Mouse (Mus musculus): ENCODE results near the gene Gm10134. TPM values are rescaled to one million over a fixed set of nuclear protein-coding genes. Genes with fewer than 3 reads are reported as not detected.

Gene Gm10134
- polyA plus RNA-seq, 1 experiment from 2014 or later: 1.8 TPM

DNA sequence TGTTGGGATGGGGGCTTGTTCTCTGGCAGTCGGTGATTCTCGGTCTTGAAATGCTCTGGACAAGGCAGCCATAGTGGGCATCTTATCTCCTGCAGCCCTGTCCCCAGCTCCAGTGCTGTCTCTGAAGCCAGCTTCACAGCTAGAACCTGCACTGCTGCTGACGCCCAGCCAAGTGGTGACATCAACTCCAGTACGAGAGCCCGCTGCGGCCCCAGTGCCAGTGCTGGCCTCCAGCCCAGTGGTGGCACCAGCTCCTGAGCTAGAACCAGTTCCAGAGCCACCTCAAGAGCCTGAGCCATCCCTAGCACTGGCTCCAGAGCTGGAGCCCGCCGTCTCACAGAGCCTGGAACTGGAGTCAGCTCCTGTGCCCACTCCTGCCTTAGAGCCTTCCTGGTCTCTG, 38.0 kb downstream of the Gm10134 start:
- H3K4me2 ChIP-seq (ENCODE audit: low read length): no peak overlapping the region
- no peak overlapping the region for H3K27ac ChIP-seq (ENCODE audit: low read length)
- H3K4me1 ChIP-seq (replicated peaks; ENCODE audit: control insufficient read depth, insufficient read depth, low read length): peaks cover 24% of the 10 kb centered on the region
- no peak overlapping the region for H3K4me3 ChIP-seq (replicated peaks; ENCODE audit: low read length)
- 63% methylated on average over 8 of the region's 8 CpGs for WGBS
- H3K9me3 ChIP-seq (ENCODE audit: control insufficient read depth, low read length): no peaks in the 10 kb centered on the region
- no peak overlapping the region for H3K9ac ChIP-seq (replicated peaks; ENCODE audit: low read depth, low read length)
- no peak for ATAC-seq
- H3K27me3 ChIP-seq (replicated peaks; ENCODE audit: control insufficient read depth, insufficient read depth, low read length): no peaks in the 10 kb centered on the region
- peaks cover 26% of the 10 kb centered on the region for H3K36me3 ChIP-seq (ENCODE audit: control insufficient read depth, insufficient read depth)

- H3K4me2 ChIP-seq (ENCODE audit: low read length): no peak overlapping the region
- no peak overlapping the region for H3K9ac ChIP-seq (replicated peaks; ENCODE audit: low read depth, low read length)
- no peaks in the 10 kb centered on the region for H3K27me3 ChIP-seq (replicated peaks; ENCODE audit: control insufficient read depth, insufficient read depth, low read length)
- ATAC-seq: no peak
- peaks cover 4% of the 10 kb centered on the region; the same call in 1 of the 2 replicates for H3K4me1 ChIP-seq (replicated peaks; ENCODE audit: control insufficient read depth, insufficient read depth, low read length)
- no peak overlapping the region for H3K4me3 ChIP-seq (replicated peaks; ENCODE audit: low read length)
- no peaks in the 10 kb centered on the region for H3K9me3 ChIP-seq (ENCODE audit: control insufficient read depth, low read length)
- H3K36me3 ChIP-seq (ENCODE audit: control insufficient read depth, insufficient read depth): peaks cover 45% of the 10 kb centered on the region
- H3K27ac ChIP-seq (ENCODE audit: low read length): peak overlapping the region; percentile 31
These were observed 40.1 kb downstream of the Gm10134 start for GRCm38 (mm10) chr2:28545976-28546375.

DNA sequence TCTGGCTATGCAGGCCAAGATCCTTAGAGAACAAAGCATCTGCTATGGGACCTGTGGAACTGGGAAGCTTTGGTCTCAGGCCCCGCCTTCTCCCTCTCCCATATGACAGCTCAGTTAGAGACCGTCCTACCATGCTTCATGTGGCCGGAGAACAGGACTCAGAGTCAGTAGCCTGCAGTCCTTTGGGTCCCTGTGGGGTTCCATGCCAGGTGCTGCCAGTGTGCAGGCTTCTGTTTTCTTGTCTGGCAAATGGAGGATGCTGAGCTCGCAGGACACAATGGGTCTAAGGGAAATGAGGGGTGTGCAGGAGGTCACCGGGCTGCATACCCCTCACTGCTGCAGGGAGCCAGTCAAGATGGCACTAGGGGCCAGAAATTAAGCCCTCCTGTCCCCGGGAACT, 40.7 kb downstream of the Gm10134 start:
- WGBS: 85% methylated on average over 6 of the region's 6 CpGs
- peaks cover 4% of the 10 kb centered on the region; the same call in 1 of the 2 replicates for H3K4me1 ChIP-seq (replicated peaks; ENCODE audit: control insufficient read depth, insufficient read depth, low read length)
- H3K36me3 ChIP-seq (ENCODE audit: control insufficient read depth, insufficient read depth): peaks cover 48% of the 10 kb centered on the region
- H3K4me2 ChIP-seq (ENCODE audit: low read length): no peak overlapping the region
- ATAC-seq: no peak
- no peak overlapping the region for H3K4me3 ChIP-seq (replicated peaks; ENCODE audit: low read length)
- H3K27me3 ChIP-seq (replicated peaks; ENCODE audit: control insufficient read depth, insufficient read depth, low read length): no peaks in the 10 kb centered on the region
- peak overlapping the region; percentile 19; the same call in 1 of the 2 replicates for H3K27ac ChIP-seq (ENCODE audit: low read length)
- no peaks in the 10 kb centered on the region for H3K9me3 ChIP-seq (ENCODE audit: control insufficient read depth, low read length)
- H3K9ac ChIP-seq (replicated peaks; ENCODE audit: low read depth, low read length): no peak overlapping the region

DNA sequence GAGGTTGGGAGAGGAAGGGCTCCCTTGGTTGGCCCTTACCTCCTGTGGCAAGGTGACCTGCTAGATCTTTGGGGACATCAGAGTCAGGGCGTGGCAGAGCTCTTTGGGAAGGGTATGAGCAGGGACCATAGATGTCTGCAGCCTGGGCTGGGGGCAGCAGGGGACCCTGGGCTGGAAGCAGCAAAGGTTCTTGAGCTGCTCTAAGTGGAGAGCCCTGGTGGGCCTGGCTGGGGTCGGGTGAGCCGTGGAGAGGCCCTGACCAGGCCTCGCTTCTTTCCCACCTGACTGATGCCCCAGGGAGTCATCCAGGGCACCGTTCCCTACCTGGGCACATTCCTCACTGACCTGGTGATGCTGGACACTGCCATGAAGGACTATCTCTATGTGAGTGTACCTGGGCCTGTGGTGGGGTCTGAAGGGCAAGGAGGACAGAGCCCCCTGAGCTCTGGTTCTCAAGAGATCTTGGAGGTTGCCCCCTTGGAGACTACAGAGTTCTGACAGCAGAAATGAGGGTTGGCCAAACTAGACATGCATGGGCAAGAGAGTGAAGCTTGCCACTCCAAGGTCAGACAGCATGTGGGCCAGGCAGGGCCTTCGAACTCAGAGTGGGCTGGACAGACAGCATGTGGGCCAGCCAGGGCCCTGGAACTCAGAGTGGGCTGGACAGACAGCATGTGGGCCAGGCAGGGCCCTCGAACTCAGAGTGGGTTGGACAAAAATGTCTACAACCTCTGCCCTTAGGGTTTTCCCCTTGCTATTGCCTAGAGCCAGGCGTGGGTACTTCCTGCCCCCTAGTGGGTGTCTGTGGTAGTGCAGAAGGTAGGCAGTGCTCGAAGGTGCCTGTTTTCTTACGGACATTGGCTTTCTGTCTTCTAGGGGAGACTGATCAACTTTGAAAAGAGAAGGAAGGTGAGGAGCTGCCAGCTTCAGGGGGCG, 41.6 kb downstream of the Gm10134 start:
- H3K4me3 ChIP-seq (replicated peaks; ENCODE audit: low read length): no peak overlapping the region
- H3K9ac ChIP-seq (replicated peaks; ENCODE audit: low read depth, low read length): no peak overlapping the region
- H3K4me1 ChIP-seq (replicated peaks; ENCODE audit: control insufficient read depth, insufficient read depth, low read length): peaks cover 4% of the 10 kb centered on the region; the same call in 1 of the 2 replicates
- H3K36me3 ChIP-seq (ENCODE audit: control insufficient read depth, insufficient read depth): peaks cover 52% of the 10 kb centered on the region
- no peak overlapping the region for H3K4me2 ChIP-seq (ENCODE audit: low read length)
- peak; percentile 45 for ATAC-seq
- 47% methylated on average over 11 of the region's 11 CpGs for WGBS
- no peak overlapping the region for H3K27ac ChIP-seq (ENCODE audit: low read length)
- H3K9me3 ChIP-seq (ENCODE audit: control insufficient read depth, low read length): no peaks in the 10 kb centered on the region
- no peaks in the 10 kb centered on the region for H3K27me3 ChIP-seq (replicated peaks; ENCODE audit: control insufficient read depth, insufficient read depth, low read length)

- Histone ChIP-seq H3K36me3 (ENCODE audit: control insufficient read depth, insufficient read depth) (peaks cover 55% of the 10 kb centered on the region), H3K9ac (replicated peaks; ENCODE audit: low read depth, low read length) (no peak overlapping the region)
- WGBS: 90% methylated on average over 13 of the region's 13 CpGs
These were observed 43.3 kb downstream of the Gm10134 start for GRCm38 (mm10) chr2:28549157-28549556.

DNA sequence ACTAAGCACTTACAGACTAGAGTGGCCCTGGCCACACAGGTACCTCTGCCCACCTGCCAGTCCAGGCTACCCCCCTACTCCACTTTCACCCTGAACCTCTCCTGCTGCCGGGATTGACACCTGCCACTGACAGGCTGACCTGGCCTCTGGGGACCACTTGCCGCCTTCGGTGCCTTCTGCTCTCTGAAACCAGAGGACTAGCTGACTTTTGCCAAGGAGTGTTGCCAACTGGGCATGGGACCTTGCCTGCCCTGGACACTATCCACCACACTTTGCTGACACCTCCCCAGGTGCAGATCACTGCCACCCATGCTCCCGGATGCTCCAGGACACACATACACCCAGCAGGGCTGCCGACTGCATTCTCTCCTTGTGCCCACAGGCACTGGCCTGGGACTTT, 46.4 kb downstream of the Gm10134 start:
- peaks cover 44% of the 10 kb centered on the region for H3K36me3 ChIP-seq (ENCODE audit: control insufficient read depth, insufficient read depth)
- no peak overlapping the region for H3K4me3 ChIP-seq (replicated peaks; ENCODE audit: low read length)
- WGBS: 90% methylated on average over 5 of the region's 5 CpGs
- H3K4me2 ChIP-seq (ENCODE audit: low read length): no peak overlapping the region
- no peaks in the 10 kb centered on the region for H3K27me3 ChIP-seq (replicated peaks; ENCODE audit: control insufficient read depth, insufficient read depth, low read length)
- no peak overlapping the region for H3K9ac ChIP-seq (replicated peaks; ENCODE audit: low read depth, low read length)
- no peaks in the 10 kb centered on the region; the same call in 1 of the 2 replicates for H3K4me1 ChIP-seq (replicated peaks; ENCODE audit: control insufficient read depth, insufficient read depth, low read length)
- H3K27ac ChIP-seq (ENCODE audit: low read length): no peak overlapping the region
- H3K9me3 ChIP-seq (ENCODE audit: control insufficient read depth, low read length): no peaks in the 10 kb centered on the region
- ATAC-seq: no peak

More at GRCm38 (mm10) chr2:28549157-28549556, 43.3 kb downstream of the Gm10134 start:
- Histone ChIP-seq H3K27me3 (replicated peaks; ENCODE audit: control insufficient read depth, insufficient read depth, low read length) (no peaks in the 10 kb centered on the region), H3K4me3 (replicated peaks; ENCODE audit: low read length) (no peak overlapping the region), H3K4me2 (ENCODE audit: low read length) (no peak overlapping the region), H3K9me3 (ENCODE audit: control insufficient read depth, low read length) (no peaks in the 10 kb centered on the region), H3K27ac (ENCODE audit: low read length) (no peak overlapping the region), H3K4me1 (replicated peaks; ENCODE audit: control insufficient read depth, insufficient read depth, low read length) (peaks cover 4% of the 10 kb centered on the region; the same call in 1 of the 2 replicates)
- ATAC-seq: no peak

Other genes starting within 250 kb of the Gm10134 start
- gene Ppp1r26, start 59.3 kb upstream of the Gm10134 start, polyA plus RNA-seq (2015; fragmentation: Nextera tagmentation; extraction: Ambion mirVana): 8.9 and 11.5 TPM in 2 replicates
- 1.0 and 1.2 TPM in 2 replicates for gene 1700007K13Rik, start 39.8 kb upstream of the Gm10134 start, polyA plus RNA-seq (2015; fragmentation: Nextera tagmentation; extraction: Ambion mirVana)
- gene Mrps2, start 38.0 kb upstream of the Gm10134 start, polyA plus RNA-seq (2015; fragmentation: Nextera tagmentation; extraction: Ambion mirVana): 50.9 and 60.0 TPM in 2 replicates
- gene Gbgt1, start 9.2 kb upstream of the Gm10134 start, polyA plus RNA-seq (2015; fragmentation: Nextera tagmentation; extraction: Ambion mirVana): 0.51 and 1.2 TPM in 2 replicates
- 83.5 and 83.7 TPM in 2 replicates for gene Ralgds, start 7.0 kb downstream of the Gm10134 start, polyA plus RNA-seq (2015; fragmentation: Nextera tagmentation; extraction: Ambion mirVana)
- gene Cel, start 57.3 kb downstream of the Gm10134 start, polyA plus RNA-seq (2015; fragmentation: Nextera tagmentation; extraction: Ambion mirVana): not detected in 2 replicates
- gene Gtf3c5, start 77.7 kb downstream of the Gm10134 start, polyA plus RNA-seq (2015; fragmentation: Nextera tagmentation; extraction: Ambion mirVana): 40.5 and 43.3 TPM in 2 replicates
- gene Gfi1b, start 115.9 kb downstream of the Gm10134 start, polyA plus RNA-seq (2015; fragmentation: Nextera tagmentation; extraction: Ambion mirVana): not detected in 2 replicates
- gene Tsc1, start 135.1 kb downstream of the Gm10134 start, polyA plus RNA-seq (2015; fragmentation: Nextera tagmentation; extraction: Ambion mirVana): 32.7 and 42.7 TPM in 2 replicates
- 1.4 and 2.1 TPM in 2 replicates for gene Spaca9, start 193.6 kb downstream of the Gm10134 start, polyA plus RNA-seq (2015; fragmentation: Nextera tagmentation; extraction: Ambion mirVana)
- gene Ak8, start 194.1 kb downstream of the Gm10134 start, polyA plus RNA-seq (2015; fragmentation: Nextera tagmentation; extraction: Ambion mirVana): 1.0 and 1.5 TPM in 2 replicates